Mouse (Mus musculus): ENCODE measurements around the gene Apoc3.

The Apoc3 gene

DNA sequence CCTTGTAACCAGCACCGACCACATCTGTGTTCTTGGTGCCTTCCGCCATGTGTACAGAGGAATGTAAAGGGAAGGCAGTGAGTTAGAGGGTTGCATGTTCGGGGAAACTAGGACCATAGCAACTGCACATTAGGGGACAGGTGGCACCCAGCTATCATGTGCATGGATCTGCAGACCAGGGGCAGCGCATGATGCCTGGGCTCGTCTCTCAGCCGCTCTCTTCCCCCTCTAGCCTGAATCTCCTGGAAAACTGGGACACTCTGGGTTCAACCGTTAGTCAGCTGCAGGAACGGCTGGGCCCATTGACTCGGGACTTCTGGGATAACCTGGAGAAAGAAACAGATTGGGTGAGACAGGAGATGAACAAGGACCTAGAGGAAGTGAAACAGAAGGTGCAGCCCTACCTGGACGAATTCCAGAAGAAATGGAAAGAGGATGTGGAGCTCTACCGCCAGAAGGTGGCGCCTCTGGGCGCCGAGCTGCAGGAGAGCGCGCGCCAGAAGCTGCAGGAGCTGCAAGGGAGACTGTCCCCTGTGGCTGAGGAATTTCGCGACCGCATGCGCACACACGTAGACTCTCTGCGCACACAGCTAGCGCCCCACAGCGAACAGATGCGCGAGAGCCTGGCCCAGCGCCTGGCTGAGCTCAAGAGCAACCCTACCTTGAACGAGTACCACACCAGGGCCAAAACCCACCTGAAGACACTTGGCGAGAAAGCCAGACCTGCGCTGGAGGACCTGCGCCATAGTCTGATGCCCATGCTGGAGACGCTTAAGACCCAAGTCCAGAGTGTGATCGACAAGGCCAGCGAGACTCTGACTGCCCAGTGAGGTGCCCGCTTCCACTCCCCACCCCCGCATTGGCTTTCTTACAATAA lies 5.6 kb downstream of the Apoc3 start:
- DNase-seq, result peak; percentile 79 to 87

DNA sequence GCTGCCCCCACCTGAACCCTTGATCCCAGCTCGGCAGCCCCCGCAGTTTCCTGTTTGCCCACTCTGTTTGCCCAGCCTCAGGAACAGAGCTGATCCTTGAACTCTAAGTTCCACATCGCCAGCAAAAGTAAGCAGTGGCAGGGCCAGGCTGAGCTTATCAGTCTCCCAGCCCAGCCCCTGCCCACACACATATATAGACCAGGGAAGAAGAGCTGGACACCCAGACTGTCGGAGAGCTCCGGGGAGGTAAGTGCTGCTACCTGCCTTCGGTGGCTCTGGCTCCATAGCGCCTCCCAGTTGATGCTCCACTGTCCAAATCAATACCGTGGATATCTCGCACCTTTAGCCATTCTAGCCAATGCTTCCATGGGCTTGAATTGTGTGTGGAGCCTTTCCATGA lies 6.9 kb downstream of the Apoc3 start, which contains the start of gene Apoa1:
TSS of gene Apoa1 (plus strand) at position 90 of the 400 bp plus-strand sequence.
- no peak for DNase-seq

DNA sequence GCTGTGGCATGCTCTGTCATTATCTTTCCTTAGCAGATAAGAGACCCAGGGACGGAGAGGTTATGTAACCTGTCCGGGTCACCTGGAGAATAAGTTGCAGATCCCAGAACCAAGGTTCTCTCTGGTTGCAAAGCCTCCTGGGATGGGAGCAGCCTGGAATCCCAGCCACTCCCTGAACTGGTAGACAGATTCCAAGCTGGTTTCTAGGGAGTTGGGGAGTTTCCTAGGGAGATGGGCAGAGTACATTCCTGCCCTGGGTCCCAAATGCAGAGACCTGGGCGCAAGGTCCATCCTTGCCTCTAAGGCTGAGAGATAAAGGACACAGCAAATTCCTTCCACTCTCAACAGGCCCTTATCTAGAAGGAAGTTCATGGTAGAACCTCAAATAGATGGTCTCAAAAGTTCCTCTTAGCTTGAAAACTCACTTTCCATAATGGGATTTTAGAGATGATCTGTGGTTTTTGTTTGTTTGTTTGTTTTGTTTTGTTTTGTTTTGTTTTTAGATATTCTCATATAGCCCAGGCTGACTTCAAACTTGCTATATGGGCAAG lies 8.3 kb downstream of the Apoc3 start:
- DNase-seq, result no peak

DNA sequence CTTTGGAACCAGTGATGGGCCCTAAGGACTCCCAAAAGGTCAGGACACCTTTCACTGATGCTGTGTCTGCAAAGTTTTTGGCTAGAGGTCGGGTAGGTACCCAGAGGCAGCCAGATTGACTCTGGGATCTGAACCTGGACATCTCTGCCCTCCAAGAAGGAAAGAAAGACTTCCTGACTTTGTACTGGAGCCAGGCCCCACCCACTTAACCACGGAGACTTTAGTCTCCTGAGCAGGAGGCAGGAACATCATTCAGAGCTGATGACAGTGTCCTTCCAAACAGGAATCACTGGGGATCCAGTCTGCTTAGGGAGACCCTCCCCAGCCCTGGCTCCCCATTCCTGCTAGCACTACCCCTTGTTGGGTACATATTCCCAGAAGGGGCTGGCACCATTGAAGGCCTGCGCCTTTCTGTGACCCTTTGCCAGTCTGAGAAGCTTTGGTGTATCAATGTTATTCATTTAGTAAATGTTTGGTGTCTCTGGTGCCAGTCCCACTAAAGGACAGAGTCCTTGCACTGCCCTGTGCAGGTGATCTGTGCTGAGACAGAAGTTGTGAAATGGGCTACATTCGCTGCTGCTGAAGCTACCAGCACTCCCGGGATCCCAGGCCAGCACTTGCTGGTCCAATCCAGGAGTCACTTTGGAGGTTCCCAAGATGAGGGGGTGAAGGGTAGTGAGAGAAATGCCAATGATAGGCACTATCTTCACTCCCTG lies 10.3 kb downstream of the Apoc3 start:
- no peak for DNase-seq

DNA sequence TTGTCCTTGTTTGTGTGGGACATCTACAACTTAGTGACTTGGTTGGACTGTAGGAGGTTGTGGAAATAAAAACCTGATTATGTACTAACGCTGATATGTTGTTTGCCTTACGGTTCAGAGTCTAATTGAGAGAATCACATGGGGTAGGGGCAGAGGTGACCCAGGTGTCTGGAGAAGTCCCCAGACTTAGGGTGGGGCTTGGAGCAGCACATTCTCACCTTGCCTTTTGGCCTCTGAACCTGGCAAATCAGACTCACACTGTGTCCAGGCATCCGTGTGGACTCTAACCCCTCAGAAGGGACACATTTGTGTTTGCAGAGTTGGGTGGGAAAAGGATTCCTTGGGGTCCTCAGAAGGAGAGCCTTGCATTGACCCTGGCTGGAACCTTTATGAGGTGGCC lies 11.3 kb downstream of the Apoc3 start:
- no peak for DNase-seq

DNA sequence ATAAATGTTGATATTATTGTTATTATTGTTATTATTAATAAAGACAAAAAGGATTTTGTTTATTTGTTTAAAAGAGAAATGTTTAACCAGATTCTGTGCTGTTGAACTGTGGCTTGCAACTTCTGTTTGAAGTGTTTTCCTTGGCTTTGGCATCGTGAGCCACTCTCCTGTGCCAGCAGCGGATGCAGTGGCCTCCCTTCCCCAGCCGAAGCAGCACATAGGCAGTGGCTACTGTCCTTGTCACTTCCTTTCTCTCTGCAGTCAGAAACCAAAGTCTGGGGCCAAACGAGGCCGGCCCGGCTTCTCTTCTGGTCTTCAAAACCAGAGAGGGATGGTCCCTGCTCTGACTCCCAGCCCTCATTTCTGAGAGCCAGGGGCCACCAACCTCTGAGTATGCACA lies 12.3 kb downstream of the Apoc3 start:
- DNase-seq, result peak; percentile 22 to 25

DNA sequence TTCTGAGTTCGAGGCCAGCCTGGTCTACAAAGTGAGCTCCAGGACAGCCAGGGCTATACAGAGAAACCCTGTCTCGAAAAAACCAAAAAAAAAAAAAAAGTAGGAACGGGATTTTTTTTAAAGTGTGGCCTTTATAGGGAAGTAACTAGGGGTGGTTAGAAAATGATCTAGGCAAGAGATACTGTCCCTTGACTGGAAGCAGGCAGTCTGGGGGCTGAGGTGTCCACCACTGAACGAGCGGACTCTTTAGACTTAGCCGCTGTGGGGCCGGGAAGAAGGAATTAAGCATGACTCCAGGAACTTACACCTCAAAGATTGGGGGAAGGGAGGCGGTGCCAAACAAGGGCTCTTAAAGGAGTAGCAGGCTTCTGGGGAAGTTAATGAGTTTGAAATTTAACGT lies 17.3 kb downstream of the Apoc3 start:
- no peak for DNase-seq

DNA sequence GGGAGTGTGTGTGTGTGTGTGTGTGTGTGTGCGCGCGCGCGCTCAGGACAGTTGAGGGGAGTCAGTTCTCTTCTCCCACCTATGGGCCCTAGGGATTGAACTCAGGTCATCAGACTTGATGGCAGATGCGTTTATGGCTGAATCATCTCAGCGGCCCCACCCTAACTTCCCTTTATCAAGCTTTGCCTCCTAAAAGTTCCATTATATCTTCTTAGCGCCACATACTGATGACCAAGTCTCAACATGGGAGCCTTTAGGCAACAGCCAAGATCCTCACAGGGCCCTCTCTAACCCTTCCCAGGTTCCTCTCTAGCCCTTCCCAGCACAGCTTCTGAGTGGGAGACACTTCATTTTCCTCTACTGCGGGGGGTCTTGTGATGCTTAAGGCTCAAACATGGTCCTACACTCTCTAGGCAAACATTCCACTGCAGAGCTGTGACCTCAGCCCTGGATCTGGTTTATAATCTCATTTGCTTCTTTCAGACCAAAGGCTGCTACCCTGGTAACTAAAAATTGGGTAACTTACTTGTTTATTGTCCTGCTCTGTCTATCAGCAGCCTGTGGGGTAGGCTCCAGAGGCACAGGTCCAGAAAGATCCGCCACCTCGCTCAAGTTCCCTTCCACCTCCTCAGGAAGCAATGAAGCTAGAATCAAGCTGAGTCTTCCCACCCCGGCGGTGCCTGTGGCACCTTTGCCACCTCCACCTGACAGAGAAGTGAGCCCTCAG lies 18.5 kb downstream of the Apoc3 start:
- DNase-seq, result no peak

DNA sequence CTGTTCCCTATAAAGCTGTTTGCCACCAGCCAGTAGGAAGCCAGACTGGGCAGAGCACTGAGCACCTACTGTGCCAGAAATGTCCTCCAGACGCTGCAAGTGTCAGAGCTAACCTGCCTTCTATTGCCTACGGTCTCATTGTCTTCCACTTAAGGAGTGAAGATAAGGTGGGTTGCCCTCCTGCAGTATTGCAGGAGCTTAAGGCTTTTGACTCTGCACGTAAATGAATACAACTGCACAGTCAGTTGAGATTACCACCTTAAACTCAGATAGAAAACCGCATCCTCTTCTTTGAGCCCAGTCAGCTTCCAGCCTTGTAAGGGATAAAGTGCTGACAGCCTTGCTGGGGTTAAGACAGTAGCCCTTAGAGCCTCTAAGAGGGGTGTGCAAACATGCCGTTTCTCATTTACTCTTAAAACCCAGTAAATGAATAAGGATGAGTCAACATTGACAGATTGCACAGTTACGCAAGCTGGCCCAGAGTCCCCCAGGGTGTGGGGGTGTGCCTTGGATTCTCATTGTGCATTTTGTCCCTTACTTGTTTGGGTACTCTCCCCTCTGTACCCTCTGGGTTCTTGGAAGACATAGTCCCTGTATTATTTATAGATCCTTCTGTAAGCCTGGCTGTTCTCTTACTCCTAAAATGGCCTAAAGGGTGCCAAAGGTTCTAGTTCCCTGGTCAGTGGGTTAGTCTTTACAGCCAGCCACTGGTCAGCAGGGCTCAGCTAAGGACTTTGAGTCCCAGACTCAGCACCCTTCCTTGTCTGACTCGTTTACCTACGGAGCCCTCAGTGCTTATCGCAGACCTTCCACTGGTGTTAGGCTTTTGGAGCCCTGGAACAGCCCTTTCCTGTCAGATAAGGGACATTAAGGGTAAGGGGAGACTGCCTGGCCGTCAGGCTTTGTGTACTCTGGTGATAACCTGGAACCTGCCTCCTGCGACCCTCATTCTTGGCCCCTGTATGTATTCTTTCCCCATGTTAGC lies 19.8 kb downstream of the Apoc3 start:
- peak; percentile 31 to 53 for DNase-seq

DNA sequence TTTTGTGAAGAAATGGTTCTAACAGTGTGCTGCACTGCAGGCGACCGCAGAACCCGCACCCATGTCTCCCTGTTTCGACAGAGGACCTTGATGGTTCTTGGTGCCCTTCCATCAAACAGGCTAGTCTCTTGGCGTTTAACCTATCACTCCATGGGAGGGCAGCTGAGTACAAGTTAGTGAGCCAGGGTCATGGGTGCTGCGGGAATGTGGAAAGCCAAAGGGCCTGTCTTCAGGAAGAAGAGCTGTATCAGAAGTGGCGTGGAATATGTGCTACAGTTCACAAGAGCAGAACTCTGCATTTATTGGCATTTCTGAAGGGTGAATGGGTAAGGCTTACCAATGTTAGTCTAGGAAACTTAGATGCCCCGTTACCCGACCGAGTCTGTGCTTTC lies 20.5 kb downstream of the Apoc3 start:
- no peak for DNase-seq

DNA sequence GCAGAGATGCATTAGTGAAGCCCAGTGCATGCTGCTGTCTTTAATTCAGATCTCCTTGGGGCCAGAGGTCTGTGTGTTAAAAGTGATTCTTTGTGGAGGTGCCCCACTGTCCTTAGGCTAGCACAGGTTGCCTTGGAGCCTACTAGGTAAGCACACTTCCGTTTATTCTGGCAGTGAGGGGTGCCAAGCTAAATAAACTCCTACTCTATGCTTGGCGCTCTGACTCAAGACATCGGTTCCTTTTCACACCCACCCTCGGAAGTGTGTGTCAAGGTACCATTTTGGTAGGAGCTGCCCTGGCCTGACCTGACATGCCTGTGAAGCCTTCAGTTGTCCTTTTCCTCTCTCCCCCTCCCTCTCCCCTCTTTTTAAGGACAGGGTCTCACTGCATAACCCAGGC lies 21.2 kb downstream of the Apoc3 start:
- DNase-seq, result peak in 1 of 2 experiments; percentile 29

DNA sequence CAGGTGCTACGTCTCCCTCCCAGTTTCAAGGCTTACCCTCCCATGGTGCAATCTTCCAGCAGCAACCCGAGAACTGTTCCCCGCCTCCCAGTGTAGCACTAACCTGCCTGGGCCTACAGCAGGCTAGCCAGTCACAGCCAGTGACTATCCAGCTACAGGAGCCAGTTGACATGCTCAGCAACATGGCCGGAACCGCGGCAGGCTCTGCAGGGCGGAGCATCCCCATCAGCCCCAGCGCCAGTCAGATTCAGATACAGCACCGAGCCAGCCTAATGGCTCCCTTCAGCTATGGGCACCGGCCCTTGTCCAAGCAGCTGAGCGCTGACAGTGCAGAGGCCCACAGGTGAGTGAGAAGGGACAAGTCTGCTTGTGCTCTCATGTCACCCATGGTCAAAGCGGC lies 25.0 kb downstream of the Apoc3 start:
- DNase-seq, result no peak

DNA sequence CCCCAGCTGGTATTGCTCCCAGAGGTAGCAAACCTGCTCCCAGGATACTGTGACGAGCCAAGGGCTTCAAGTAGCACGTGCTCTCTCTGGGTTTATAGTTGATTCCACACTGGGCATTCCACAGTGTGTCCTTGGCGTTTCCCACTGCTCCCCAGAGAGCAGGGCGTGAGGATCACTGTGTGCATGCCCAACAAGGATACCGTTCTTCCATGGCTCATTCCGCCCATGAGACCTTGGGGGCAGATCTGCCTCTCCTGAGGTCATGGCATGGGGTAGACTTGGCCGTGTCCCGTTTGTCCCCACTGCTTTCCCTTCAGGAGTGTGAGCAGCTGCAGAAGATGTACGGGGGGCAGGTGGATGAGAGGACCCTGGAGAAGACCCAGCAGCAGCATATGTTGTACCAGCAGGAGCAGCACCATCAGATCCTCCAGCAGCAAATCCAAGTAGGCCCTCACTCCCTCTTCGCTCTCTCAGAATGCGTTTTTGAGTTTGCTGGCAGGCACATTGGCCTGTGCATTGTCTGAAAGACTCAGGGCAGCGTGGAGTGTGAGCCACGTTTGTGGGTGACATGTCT lies 26.9 kb downstream of the Apoc3 start:
- DNase-seq, result no peak

DNA sequence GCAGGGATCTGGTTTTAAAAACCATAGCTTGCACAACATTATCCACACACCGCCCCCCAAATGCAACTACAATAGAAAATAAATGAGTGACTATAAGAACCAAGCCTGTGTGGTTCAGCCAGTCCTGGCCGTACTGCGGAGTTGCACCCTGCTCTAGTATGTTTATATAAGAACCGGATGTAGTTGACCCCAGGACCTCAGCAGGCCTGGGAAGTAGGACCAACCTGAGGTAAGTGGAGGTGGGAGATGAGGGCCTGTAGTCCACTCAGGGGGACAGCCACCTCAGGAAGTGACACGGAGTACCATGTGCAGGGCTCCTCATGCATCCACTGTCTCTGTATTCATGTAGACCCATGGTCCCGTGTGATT lies 28.0 kb downstream of the Apoc3 start:
- no peak for DNase-seq

DNA sequence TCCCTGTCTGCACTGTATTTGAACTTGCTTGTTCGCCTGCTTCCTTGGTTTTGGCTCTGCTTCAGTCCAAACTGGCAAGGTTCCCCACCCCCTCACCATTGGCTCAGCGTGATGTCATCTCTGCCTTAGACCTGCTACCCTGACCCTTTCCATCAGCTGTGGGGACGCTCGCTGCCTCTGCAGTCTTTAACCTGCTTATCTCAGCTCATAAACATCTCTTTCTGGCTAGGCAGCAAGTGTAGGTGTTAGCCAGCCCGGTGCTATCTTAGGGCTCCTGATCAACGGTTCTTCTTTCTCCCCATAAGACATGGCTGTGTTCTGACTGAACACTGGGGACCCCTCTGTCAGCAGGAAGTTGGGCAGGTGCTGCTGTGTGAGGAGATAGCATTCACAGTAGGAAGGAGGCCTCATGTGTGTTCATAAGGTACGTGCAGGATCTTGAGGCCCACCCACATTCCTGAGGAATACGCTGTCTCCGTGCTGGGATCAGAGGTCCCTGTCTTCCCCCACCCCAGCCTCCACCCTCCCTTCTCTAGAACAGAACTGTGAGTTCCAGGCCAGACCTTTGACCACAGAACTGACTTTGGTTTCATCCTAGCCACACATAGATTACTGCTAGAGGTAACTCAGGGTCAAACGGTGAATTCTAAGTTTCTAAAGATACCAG lies 28.5 kb downstream of the Apoc3 start:
- DNase-seq, result peak; percentile 20 to 42

DNA sequence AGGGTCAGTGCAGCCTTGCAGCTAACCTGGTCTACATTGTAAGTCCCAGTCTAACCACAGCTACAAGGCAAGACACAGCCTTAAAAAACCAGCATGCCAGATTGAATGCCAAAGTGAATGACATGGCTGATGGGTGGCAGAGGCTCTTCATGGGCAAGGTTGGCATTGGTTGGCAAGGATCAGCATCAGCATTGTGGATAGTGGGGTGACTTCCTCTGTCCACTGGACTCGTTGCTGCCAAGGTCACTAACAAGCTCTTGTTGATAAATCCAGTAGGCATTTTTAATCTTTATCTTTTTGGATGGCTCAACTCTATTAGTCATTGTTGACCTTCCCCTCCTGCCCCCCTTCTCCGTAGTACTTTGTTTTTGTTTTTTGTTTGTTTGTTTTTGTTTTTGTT lies 35.8 kb downstream of the Apoc3 start:
- no peak for DNase-seq

DNA sequence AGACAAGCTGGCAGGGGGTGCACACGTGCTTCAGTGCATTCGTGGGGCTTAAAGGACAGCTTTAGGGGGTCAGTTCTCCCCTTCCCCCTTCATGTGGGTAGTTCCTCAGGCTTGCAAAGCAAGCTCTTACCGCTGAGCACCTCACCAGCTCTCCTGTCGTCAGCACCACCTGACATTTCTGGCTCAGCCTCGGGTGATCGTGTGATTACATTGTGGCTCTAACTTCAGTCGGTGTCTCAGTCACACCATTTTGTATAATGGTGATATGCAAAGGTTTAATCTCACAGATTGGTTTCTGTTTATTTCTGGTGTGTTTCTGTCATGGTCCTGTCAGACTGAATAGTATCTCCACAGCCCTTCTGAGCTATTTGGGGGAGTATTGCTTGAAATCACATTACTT lies 36.5 kb downstream of the Apoc3 start:
- no peak for DNase-seq

DNA sequence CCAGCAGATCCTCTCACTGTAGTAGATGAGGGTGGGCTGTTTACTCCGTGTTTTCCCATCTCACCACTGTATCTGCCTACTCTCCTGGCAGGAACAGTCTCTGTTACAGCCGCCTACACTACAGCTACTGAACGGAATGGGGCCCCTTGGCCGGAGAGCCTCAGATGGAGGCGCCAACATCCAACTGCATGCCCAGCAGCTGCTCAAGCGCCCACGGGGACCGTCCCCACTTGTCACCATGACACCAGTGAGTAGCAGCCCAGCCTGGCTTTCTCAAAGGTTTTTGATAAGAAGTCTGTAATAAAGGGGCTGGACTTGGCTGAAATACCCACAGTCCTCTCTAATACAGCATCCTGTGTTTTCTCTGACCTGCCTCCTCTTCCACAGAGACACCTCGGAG lies 37.0 kb downstream of the Apoc3 start:
- no peak for DNase-seq

DNA sequence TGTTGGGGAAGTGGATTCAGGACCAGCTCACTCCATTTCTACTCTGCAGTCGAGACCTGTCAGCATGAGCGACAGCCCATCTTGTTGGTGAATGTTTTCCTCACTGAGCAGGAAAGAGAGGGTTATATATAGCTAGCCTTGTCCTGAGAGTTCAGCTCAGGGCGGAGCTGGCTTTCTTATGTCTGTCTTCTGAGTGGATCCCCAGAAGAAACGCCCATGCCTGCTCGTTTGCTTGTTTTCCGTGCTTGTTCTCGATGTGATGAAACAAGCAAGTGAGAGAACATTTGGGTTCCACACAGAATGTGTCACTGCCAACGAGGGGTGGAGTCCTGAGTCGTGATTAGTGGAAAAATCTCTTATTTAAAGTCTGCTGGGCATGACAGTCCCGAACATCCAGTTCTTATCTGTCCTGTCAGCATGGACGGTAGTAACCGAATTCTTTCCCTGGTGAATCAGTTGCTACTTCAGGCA lies 38.7 kb downstream of the Apoc3 start:
- DNase-seq, result peak; percentile 54 to 75

DNA sequence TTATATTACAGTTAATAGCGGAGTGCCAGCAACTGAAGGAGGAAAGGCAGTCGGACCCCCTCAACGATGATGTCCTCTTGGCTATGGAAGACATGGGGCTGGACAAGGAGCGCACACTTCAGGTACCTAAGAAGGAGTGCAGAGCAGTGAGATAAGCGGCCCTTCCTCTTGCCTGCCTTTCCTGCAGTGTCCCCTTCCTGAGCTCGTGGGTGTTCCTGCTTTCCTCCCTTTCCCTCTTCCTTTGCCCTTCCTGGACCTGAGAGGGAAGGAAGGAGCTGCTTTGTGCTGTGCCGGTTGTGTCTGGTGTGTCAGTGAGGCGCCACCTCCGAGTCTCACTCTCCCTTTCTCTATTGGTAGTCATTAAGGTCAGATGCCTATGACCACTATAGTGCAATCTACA lies 40.6 kb downstream of the Apoc3 start:
- no peak for DNase-seq

DNA sequence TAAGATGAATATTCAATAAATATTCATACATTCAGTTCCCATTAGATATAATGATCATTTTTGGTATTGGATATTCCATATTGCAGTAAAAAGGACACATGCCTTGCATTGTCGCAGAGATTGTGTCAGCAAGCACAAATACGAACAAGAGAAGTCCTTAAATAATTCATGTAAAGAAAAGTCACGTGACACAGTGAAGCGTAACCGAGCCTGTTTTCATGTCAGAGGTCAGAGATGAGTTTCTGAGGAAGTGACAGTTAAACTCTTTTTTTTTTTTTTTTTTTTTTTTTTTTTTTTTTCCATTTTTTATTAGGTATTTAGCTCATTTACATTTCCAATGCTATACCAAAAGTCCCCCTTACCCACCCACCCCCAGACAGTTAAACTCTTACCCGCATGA lies 42.8 kb downstream of the Apoc3 start:
- no peak for DNase-seq
